Mouse (Mus musculus) hindbrain, embryonic 15.5 days (tissue): ENCODE measurements around the gene Bend3. TPM values are rescaled to one million over a fixed set of nuclear protein-coding genes. Genes with fewer than 3 reads are reported as not detected.
"Not testable (repeated sequence)": the region's sequence is repeated elsewhere in the genome, so short reads cannot be mapped to it uniquely, and the experiment has no call there.

Source experiments
- ATAC-seq: fragments of 200-750 bp; cut with Nextera tagmentation; 2 replicates; pipeline ENCODE4 v1.8.0; 2017; ENCODE audit warnings: low read depth, moderate number of reproducible peaks, moderate TSS enrichment; ENCODE audit not compliant: low FRiP score
- H3K27ac ChIP-seq: fragments of 300-500 bp; sonication (generic); replicated peaks from 2 replicates; pipeline ENCODE4 v1.5.1; 2015; ENCODE audit warnings: mild to moderate bottlenecking, inconsistent platforms
- H3K27me3 ChIP-seq: fragments of 300-500 bp; sonication (generic); 2 replicates; pipeline ENCODE4 v1.6.1; 2015; ENCODE audit warnings: control low read depth, inconsistent platforms
- H3K36me3 ChIP-seq: fragments of 300-500 bp; sonication (generic); 2 replicates; pipeline ENCODE4 v1.6.1; 2015; ENCODE audit warnings: control low read depth, inconsistent platforms
- H3K4me1 ChIP-seq: fragments of 300-500 bp; sonication (generic); replicated peaks from 2 replicates; pipeline ENCODE4 v1.6.1; 2015; ENCODE audit warnings: control low read depth, inconsistent platforms
- H3K4me2 ChIP-seq: fragments of 300-500 bp; sonication (generic); 2 replicates; pipeline ENCODE4 v1.6.1; 2015; ENCODE audit warnings: moderate library complexity, mild to moderate bottlenecking, inconsistent platforms
- H3K4me3 ChIP-seq: fragments of 300-500 bp; sonication (generic); 2 replicates; pipeline ENCODE4 v1.5.1; 2015; ENCODE audit warnings: mild to moderate bottlenecking, inconsistent platforms
- H3K9ac ChIP-seq: fragments of 300-500 bp; sonication (generic); 2 replicates; pipeline ENCODE4 v1.6.1; 2015; ENCODE audit warnings: inconsistent platforms
- H3K9me3 ChIP-seq: fragments of 300-500 bp; sonication (generic); 2 replicates; pipeline ENCODE4 v1.6.1; 2016; ENCODE audit warnings: control low read depth, inconsistent platforms
- WGBS: fragments of 180-500 bp; shearing (Covaris S2); methylation state at CpG from one replicate; pipeline ENCODE4 v1.1.7; 2015; 5-methylcytosine and 5-hydroxymethylcytosine counted together
- polyA plus RNA-seq: library from polyadenylated mRNA; unstranded; fragments of >200 nt; fragmentation: Nextera tagmentation; extraction: Ambion mirVana; gene quantifications from 2 replicates; pipeline ENCODE4 v1.2.1, GENCODE M21; 2015

The Bend3 gene
- polyA plus RNA-seq, 1 experiment from 2014 or later = 4.3 TPM

- Histone ChIP-seq H3K36me3 (peaks cover 17% of the 10 kb centered on the region), H3K27me3 (no peaks in the 10 kb centered on the region), H3K27ac (no peak overlapping the region), H3K4me3 (no peak overlapping the region), H3K4me1 (peaks cover 7% of the 10 kb centered on the region; the same call in 1 of the 2 replicates), H3K9ac (no peak overlapping the region), H3K4me2 (no peak overlapping the region), H3K9me3 (no peaks in the 10 kb centered on the region)
- ATAC-seq = no peak
- WGBS = 97% methylated on average over 10 of the region's 10 CpGs
These were observed 34.3 kb downstream of the Bend3 start for GRCm38 (mm10) chr10:43512976-43513375.

DNA sequence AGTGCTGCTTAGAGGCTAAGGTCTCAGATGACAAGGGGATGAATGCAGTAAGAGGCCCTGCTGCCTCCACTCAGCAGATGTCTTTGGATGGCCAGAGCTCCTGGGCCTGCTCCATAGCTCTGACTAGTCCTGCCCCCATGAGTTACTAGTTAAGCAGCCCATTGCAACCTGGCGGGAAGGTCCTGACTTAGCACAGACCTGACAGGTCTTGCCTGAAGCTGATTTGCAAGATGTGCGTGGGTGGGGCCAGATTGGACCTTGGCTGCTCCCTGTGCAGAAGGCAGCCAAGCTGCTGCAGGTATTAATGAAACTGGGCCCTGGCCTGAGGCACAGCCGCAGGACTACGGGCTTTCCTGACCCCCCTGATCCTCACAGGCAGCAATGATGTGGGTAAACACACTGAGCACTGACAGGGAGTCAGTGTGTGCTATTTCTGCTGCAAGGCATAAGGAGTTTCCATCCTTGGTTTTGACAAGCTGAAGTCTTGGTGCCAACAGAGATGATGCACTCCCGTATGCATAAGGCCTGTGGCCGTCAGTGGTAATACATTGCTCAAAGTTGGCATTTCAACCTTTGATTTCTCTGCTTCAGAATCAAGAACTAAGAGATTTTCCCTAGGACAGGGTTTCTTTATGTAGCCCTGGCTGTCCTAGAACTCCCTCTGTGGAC lies 38.5 kb downstream of the Bend3 start:
- Histone ChIP-seq H3K4me3 (no peak overlapping the region), H3K9ac (no peak overlapping the region), H3K27me3 (no peaks in the 10 kb centered on the region), H3K9me3 (no peaks in the 10 kb centered on the region), H3K27ac (no peak overlapping the region), H3K4me1 (peaks cover 8% of the 10 kb centered on the region; the same call in 1 of the 2 replicates), H3K36me3 (no peaks in the 10 kb centered on the region), H3K4me2 (no peak overlapping the region)
- 72% methylated on average over 6 of the region's 6 CpGs for WGBS
- no peak for ATAC-seq

GRCm38 (mm10) chr10:43517836-43518235 lies 39.2 kb downstream of the Bend3 start:
- no peaks in the 10 kb centered on the region for H3K36me3 ChIP-seq
- H3K9me3 ChIP-seq = no peaks in the 10 kb centered on the region
- no peak overlapping the region for H3K4me2 ChIP-seq
- WGBS = 52% methylated on average over 4 of the region's 4 CpGs
- H3K4me1 ChIP-seq = peaks cover 8% of the 10 kb centered on the region; the same call in 1 of the 2 replicates
- H3K27me3 ChIP-seq = no peaks in the 10 kb centered on the region
- ATAC-seq = no peak
- no peak overlapping the region for H3K9ac ChIP-seq
- H3K27ac ChIP-seq = no peak overlapping the region
- H3K4me3 ChIP-seq = no peak overlapping the region

DNA sequence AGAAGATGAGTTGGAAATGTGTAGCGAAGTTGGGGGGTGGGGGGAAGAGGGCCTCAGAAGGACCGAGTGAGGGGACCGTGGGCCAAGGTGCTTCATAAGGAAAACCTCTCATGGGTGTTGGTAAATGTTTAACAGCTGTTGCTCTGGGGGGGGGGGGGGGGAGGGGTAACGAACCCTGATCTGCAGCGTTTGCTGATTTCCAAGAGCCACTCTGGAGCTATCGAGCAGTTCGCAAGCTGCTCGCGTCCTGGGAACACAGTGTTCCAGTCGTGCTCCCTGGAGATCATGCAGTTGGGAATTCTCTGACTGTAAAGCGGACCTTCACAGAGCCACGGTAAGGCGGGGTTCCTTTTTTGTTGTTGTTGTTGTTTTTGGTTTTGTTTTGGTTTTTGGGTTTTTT lies 39.7 kb downstream of the Bend3 start:
- Histone ChIP-seq H3K36me3 (no peaks in the 10 kb centered on the region), H3K9ac (no peak overlapping the region), H3K4me2 (no peak overlapping the region), H3K4me3 (no peak overlapping the region), H3K4me1 (peaks cover 8% of the 10 kb centered on the region; the same call in 1 of the 2 replicates), H3K27me3 (no peaks in the 10 kb centered on the region), H3K9me3 (no peaks in the 10 kb centered on the region), H3K27ac (no peak overlapping the region)
- 72% methylated on average over 11 of the region's 13 CpGs for WGBS
- ATAC-seq = no peak

- H3K4me2 ChIP-seq = no peak overlapping the region
- H3K4me1 ChIP-seq = peaks cover 8% of the 10 kb centered on the region; the same call in 1 of the 2 replicates
- ATAC-seq = no peak
- H3K9ac ChIP-seq = no peak overlapping the region
- no peaks in the 10 kb centered on the region for H3K9me3 ChIP-seq
- no peak overlapping the region for H3K4me3 ChIP-seq
- 94% methylated on average over 2 of the region's 2 CpGs for WGBS
- no peaks in the 10 kb centered on the region for H3K27me3 ChIP-seq
- no peaks in the 10 kb centered on the region for H3K36me3 ChIP-seq
- H3K27ac ChIP-seq = no peak overlapping the region
These were observed 41.3 kb downstream of the Bend3 start for GRCm38 (mm10) chr10:43519977-43520376.

- ATAC-seq, H3K27ac ChIP-seq, H3K9me3 ChIP-seq, H3K36me3 ChIP-seq, H3K9ac ChIP-seq, H3K27me3 ChIP-seq, H3K4me2 ChIP-seq, H3K4me3 ChIP-seq: not testable (repeated sequence)
- peaks cover 13% of the 10 kb centered on the region for H3K4me1 ChIP-seq
- 96% methylated on average over 10 of the region's 10 CpGs for WGBS
These were observed 45.3 kb downstream of the Bend3 start, which contains the start of gene Gm9803 for GRCm38 (mm10) chr10:43523931-43524330. Gm9803 (plus strand) TSS chr10:43524084.

DNA sequence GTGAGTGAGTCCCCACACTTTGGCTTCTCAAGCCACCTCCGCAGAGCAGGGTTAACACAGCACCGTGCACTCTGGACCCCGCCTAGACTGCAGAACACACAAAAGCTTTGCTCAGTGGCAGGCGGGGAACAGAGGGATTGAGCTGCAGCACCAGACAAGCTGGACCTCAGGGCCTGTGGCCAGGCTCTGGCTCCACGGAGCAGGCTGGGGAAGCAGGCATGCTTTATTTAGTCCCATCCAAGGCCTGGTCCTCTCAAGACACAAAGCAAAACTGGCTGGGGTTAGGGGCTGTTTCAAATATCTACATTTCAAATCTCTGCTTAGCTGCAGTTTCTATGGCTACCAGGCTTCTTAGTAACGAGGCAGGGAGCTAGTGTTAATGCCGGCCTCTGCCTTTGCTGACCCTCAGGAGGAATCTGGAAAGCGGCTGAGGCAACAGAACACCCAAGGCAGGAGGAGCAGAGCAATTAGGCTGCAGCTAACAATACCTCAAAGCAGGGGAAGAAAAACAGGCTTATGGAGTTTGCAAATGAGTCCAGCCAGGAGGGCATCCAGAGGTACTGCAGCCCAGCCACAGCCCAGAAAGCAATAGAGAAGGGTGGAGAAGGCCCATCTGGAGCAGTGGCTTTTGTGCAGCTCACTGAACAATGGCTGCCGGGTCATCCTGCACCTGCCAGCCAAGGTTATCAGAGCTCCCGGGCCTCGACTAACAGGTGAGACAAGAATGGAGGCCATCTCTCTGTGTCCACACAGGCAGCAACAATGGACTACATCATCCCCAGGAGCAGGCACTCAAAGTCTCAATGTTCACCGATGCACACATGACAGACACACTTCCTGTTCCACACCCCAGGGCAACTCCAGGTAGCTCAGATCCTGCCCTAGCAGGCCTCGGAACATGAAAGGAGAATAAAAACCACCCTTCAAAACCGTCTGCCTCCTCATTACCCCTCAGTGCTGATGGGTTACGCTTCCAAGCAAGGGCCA lies 48.9 kb downstream of the Bend3 start:
- peak overlapping the region; percentile 18; the same call in 1 of the 2 replicates for H3K9ac ChIP-seq
- H3K36me3 ChIP-seq = peaks cover 33% of the 10 kb centered on the region
- 29% methylated on average over 15 of the region's 15 CpGs for WGBS

DNA sequence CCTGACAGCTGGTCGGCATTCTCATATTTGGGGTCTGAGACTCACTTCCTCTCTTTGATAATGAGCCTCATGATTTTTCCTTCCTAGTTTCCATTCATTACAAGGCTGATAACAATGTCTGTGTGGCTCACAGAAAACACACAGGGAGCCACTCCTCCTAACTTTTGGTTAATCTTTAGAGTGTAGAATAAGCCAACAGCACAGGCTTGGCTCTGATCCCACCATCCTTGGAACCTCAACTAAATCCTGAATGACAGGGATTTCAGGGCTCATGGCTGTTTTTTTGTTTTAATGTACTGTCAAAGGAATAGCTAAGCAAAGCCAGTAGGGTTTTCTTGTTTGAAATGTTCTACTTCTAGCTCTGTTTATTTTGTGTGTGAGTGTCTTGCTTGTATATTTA lies 55.8 kb downstream of the Bend3 start:
- H3K36me3 ChIP-seq = peaks cover 29% of the 10 kb centered on the region
- no peak for ATAC-seq
- 97% methylated on average over 1 of the region's 1 CpGs for WGBS

More for the DNA sequence above, 48.9 kb downstream of the Bend3 start:
- Histone ChIP-seq H3K4me1 (peaks cover 13% of the 10 kb centered on the region), H3K27me3 (no peaks in the 10 kb centered on the region), H3K4me3 (no peak overlapping the region), H3K4me2 (peak overlapping the region; percentile 17; the same call in 1 of the 2 replicates), H3K27ac (peak overlapping the region; percentile 80), H3K9me3 (no peaks in the 10 kb centered on the region)
- ATAC-seq = peak; percentile 82

GRCm38 (mm10) chr10:43537652-43538051 lies 59.0 kb downstream of the Bend3 start:
- Histone ChIP-seq H3K9ac (no peak overlapping the region), H3K27me3 (no peaks in the 10 kb centered on the region), H3K4me3 (no peak overlapping the region), H3K4me2 (no peak overlapping the region), H3K27ac (no peak overlapping the region), H3K9me3 (no peaks in the 10 kb centered on the region), H3K4me1 (peaks cover 15% of the 10 kb centered on the region), H3K36me3 (peaks cover 4% of the 10 kb centered on the region)
- WGBS = 95% methylated on average over 7 of the region's 7 CpGs
- ATAC-seq = no peak

More for the DNA sequence above, 55.8 kb downstream of the Bend3 start:
- Histone ChIP-seq H3K27ac (no peak overlapping the region), H3K4me3 (no peak overlapping the region), H3K9ac (no peak overlapping the region), H3K9me3 (no peaks in the 10 kb centered on the region), H3K27me3 (no peaks in the 10 kb centered on the region), H3K4me1 (peaks cover 7% of the 10 kb centered on the region), H3K4me2 (no peak overlapping the region)

GRCm38 (mm10) chr10:43538831-43539230 lies 60.2 kb downstream of the Bend3 start:
- no peaks in the 10 kb centered on the region for H3K27me3 ChIP-seq
- H3K9me3 ChIP-seq = no peaks in the 10 kb centered on the region
- no peak overlapping the region for H3K27ac ChIP-seq
- no peak overlapping the region for H3K4me3 ChIP-seq
- peaks cover 15% of the 10 kb centered on the region for H3K4me1 ChIP-seq
- no peak for ATAC-seq
- WGBS = 90% methylated on average over 5 of the region's 5 CpGs
- no peaks in the 10 kb centered on the region for H3K36me3 ChIP-seq
- H3K4me2 ChIP-seq = no peak overlapping the region
- no peak overlapping the region for H3K9ac ChIP-seq

DNA sequence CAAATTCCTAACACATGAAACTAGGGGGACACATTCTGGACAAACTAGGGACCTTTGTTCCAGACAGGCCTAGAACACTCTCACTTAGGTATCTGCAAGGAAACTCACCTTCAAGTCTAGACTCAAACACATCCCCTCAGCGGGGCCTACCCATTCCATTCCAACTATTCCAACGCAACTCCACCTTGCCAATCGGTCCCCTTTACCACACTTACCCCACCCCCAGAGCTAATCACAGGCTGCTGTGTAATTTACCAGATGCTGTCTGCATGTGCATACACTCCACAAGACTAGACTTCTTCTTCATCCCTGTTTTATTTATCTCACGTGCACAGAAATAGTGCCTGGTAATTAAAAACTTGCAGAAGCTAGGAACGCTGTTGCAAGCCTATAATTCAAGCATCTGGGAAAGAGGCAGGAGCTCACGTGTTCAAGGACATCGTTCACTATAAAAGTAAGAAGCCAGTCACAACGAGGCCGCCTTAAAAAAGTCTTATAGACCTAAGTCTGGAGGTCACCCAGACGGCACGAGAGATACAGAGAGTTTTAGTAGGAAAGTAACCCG lies 61.2 kb downstream of the Bend3 start:
- H3K9me3 ChIP-seq = no peaks in the 10 kb centered on the region
- H3K4me3 ChIP-seq = peak overlapping the region; percentile 86
- H3K27me3 ChIP-seq = no peaks in the 10 kb centered on the region
- no peak for ATAC-seq
- peak overlapping the region; percentile 67 for H3K4me2 ChIP-seq
- peak overlapping the region; percentile 90 for H3K9ac ChIP-seq
- H3K4me1 ChIP-seq = peaks cover 15% of the 10 kb centered on the region
- no peak overlapping the region for H3K27ac ChIP-seq
- H3K36me3 ChIP-seq = no peaks in the 10 kb centered on the region
- WGBS = 19% methylated on average over 12 of the region's 12 CpGs
